Mouse (Mus musculus) liver, adult 2 months (tissue): ENCODE data around the gene Grin3b.

Source experiments
- CTCF ChIP-seq: fragments of 200-500 bp; IDR thresholded peaks from 2 replicates; pipeline ENCODE4 v1.5.1; 2011; ENCODE audit warnings: low read depth, low read length, control low read depth
- POLR2A ChIP-seq: fragments of 200-500 bp; IDR thresholded peaks from 2 replicates; pipeline ENCODE4 v1.6.1; 2011; ENCODE audit warnings: low read length, control low read depth; ENCODE audit not compliant: insufficient read depth; ENCODE audit errors: extremely low read depth

GRCm38 (mm10) chr10:80015583-80015982 lies 45.1 kb downstream of the Grin3b start:
- no peak for TF ChIP-seq CTCF
- no peak for TF ChIP-seq POLR2A
